Mouse (Mus musculus) heart, adult 2 months (tissue): ENCODE measurements at regions not wholly inside any gene's neighbourhood (a gene's known extent, or its start where the extent isn't known, plus 50 kb on each side); places are given as distances from the start of the nearest gene placed in this dataset.

ENCODE experiments used
- CTCF ChIP-seq: fragments of 200-600 bp; IDR thresholded peaks from 2 replicates; pipeline ENCODE4 v1.8.1; 2022; ENCODE audit warnings: antibody characterized with exemption, mild to moderate bottlenecking, moderate library complexity
- EP300 ChIP-seq: fragments of 200-500 bp; IDR thresholded peaks from 2 replicates; pipeline ENCODE4 v1.6.1; 2011; ENCODE audit warnings: low read depth, low read length, control low read depth; ENCODE audit not compliant: insufficient read depth
- POLR2A ChIP-seq: fragments of 200-500 bp; IDR thresholded peaks from 2 replicates; pipeline ENCODE4 v1.6.1; 2011; ENCODE audit warnings: mild to moderate bottlenecking, low read depth, low read length, control low read depth; ENCODE audit not compliant: insufficient read depth

DNA sequence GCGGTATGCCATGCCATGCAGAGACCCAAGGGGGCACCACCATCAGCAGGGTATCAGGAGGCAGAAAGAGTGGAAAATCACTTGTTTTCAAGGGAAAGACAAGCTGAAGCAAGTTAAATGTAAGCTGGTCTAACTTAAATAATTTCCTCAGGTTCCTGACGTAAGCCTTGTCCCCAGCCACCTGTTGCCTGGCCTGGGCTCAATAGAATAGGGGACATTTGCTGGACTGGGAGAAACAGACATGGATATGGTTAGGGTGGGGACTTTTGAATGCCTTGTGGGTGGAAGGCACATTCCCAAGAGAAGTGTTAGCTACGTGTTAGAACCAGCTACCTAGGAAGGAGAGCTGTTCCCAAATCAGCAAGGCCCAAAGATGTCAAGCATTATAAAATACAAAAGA lies 100.6 kb upstream of the Sh3bp4 start:
- no peak for TF ChIP-seq CTCF
- TF ChIP-seq EP300 = no peak
- TF ChIP-seq POLR2A = no peak
